Comparison of ENCODE assay signal across 30 mouse cellular contexts in the genomic region with DNA sequence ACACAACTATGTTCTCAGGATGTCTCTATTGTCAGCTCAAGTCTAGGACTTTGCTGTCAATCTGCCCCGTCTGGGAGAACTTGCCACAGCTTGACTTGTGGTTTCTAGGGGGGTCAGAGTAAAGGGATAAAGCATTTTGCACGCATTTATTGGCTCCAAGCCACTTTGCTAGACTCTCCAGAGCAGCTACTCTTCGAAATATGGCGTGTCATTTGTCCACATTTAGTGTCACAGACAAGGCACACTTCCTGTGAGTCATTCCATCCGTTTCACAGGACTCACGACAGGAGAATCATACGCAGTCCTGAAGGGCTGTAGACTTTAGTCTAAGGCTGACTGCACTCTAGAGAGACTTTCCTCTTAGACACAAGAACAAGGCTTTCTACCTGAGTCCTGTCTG. TPM values are rescaled to one million over a fixed set of nuclear protein-coding genes. Genes with fewer than 3 reads are reported as not detected.
A peak's percentile ranks its signal among the peaks of the same experiment; 100 is the strongest.
DNase-seq lines count a peak whose midpoint lies in the region; ATAC-seq lines count a peak whose summit lies in the region.
"Had no signal": no experiment of that assay in that cellular context is flagged by ENCODE, and none has a peak within 500 bp of the region (broad histone marks: within the 10 kb centered on the region; RNA-seq: fewer than 3 reads in every experiment).

No protein-coding gene starts in this region.

- H3K4me3 ChIP-seq in megakaryocyte, embryonic 14.5 days (replicated peaks), result peak overlapping the region; percentile 59
- H3K4me3 ChIP-seq: forebrain, embryonic 10.5 days; forebrain, embryonic 13.5 days; hindbrain, embryonic 12.5 days; hindbrain, embryonic 15.5 days; intestine, embryonic 15.5 days had no signal

- 0 out of 2 replicates have a peak, but pooled peaks cover 4% of the 10 kb centered on the region for H3K9me3 ChIP-seq in megakaryocyte, embryonic 14.5 days
- H3K9me3 ChIP-seq: forebrain, embryonic 10.5 days; forebrain, embryonic 13.5 days; hindbrain, embryonic 12.5 days; hindbrain, embryonic 15.5 days; intestine, embryonic 15.5 days had no signal

- peaks cover 28% of the 10 kb centered on the region for H3K27me3 ChIP-seq in megakaryocyte, embryonic 14.5 days (replicated peaks)
- H3K27me3 ChIP-seq: forebrain, embryonic 13.5 days; hindbrain, embryonic 12.5 days; hindbrain, embryonic 15.5 days; intestine, embryonic 15.5 days had no signal

- no peak for DNase-seq in ovary, postnatal 10 days (ENCODE audit: low spot score)
- no peak for DNase-seq in right cerebral cortex, adult 2 months (ENCODE audit: low spot score in 2 of 2)
- DNase-seq: adrenal gland, adult 2 months; adrenal gland, postnatal 25 days; B cell, adult 2 months; cerebellum, adult 9-10 months; cerebellum, postnatal 25 days; gastrocnemius, postnatal 10 days; gastrocnemius, postnatal 36 days had no signal

- H3K36me3 ChIP-seq in megakaryocyte, embryonic 14.5 days (replicated peaks; ENCODE audit: low read length), result no peaks in the 10 kb centered on the region
- H3K36me3 ChIP-seq: forebrain, embryonic 10.5 days; hindbrain, embryonic 12.5 days; hindbrain, embryonic 15.5 days; intestine, embryonic 15.5 days had no signal

- no peak for ATAC-seq in megakaryocyte, adult 5-6 weeks (ENCODE audit: poor library complexity, severe bottlenecking)
- ATAC-seq in granulocyte monocyte progenitor cell, adult 5-6 weeks (replicated peaks; ENCODE audit: poor library complexity, severe bottlenecking), result peak; percentile 59
- peak; percentile 32 for ATAC-seq in megakaryocyte progenitor cell, adult 5-6 weeks (replicated peaks; ENCODE audit: poor library complexity)
- ATAC-seq: forebrain, embryonic 13.5 days; forebrain, embryonic 16.5 days; intestine, embryonic 15.5 days had no signal

- H3K4me1 ChIP-seq in megakaryocyte, embryonic 14.5 days, result peaks cover 59% of the 10 kb centered on the region
- H3K4me1 ChIP-seq: forebrain, embryonic 10.5 days; forebrain, embryonic 13.5 days; hindbrain, embryonic 12.5 days; hindbrain, embryonic 15.5 days; intestine, embryonic 15.5 days had no signal

RNA-seq across cellular contexts. Expression of a gene that starts 37.6 kb away (rescaled TPM):
- 23.1 and 70.1 TPM in 2 replicates for polyA plus RNA-seq in megakaryocyte, embryonic 14.5 days (2012; ENCODE audit: insufficient read depth, low replicate concordance)
- 9.6 and 10.0 TPM in 2 replicates for total RNA-seq in megakaryocyte, adult 5-6 weeks (2015)
- total RNA-seq in megakaryocyte, adult 5-6 weeks (2017), result 40.8 and 73.5 TPM in 2 replicates
- 3.2 and 7.1 TPM in 2 replicates for total RNA-seq in granulocyte monocyte progenitor cell, adult 5-6 weeks (2014; fragmentation: Nextera tagmentation)
- total RNA-seq in granulocyte monocyte progenitor cell, adult 5-6 weeks (2017), result 3.6 and 12.8 TPM in 2 replicates
- 1.2 and 1.5 TPM in 2 replicates for total RNA-seq in megakaryocyte progenitor cell, adult 5-6 weeks (2015)
- total RNA-seq in megakaryocyte progenitor cell, adult 5-6 weeks (2017), result 6.0 and 6.6 TPM in 2 replicates
- total RNA-seq: gastrocnemius, adult 18-20 months; gastrocnemius, postnatal 36 days; heart, adult 8-10 months; heart, postnatal 25 days had no signal
- polyA plus RNA-seq: adrenal gland, adult 2 months had no signal

RNA-seq across cellular contexts. Expression of a gene that starts 45.3 kb away (rescaled TPM):
- polyA plus RNA-seq in megakaryocyte, embryonic 14.5 days (2012; ENCODE audit: insufficient read depth, low replicate concordance), result not detected in 2 replicates
- total RNA-seq in megakaryocyte, adult 5-6 weeks (2015), result not detected in 2 replicates
- not detected in 2 replicates for total RNA-seq in megakaryocyte, adult 5-6 weeks (2017)
- not detected in 2 replicates for total RNA-seq in granulocyte monocyte progenitor cell, adult 5-6 weeks (2014; fragmentation: Nextera tagmentation)
- not detected in 2 replicates for total RNA-seq in granulocyte monocyte progenitor cell, adult 5-6 weeks (2017)
- not detected in 2 replicates for total RNA-seq in megakaryocyte progenitor cell, adult 5-6 weeks (2015)
- not detected in 2 replicates for total RNA-seq in megakaryocyte progenitor cell, adult 5-6 weeks (2017)
- total RNA-seq: adrenal gland, adult 2 months; adrenal gland, postnatal 25 days; gastrocnemius, adult 18-20 months; gastrocnemius, postnatal 10 days; gastrocnemius, postnatal 36 days; heart, adult 8-10 months; heart, postnatal 25 days; hematopoietic stem cell, adult 5-6 weeks; MEL had no signal
- polyA plus RNA-seq: adrenal gland, adult 2 months; cortical plate, adult 2 months; embryonic facial prominence, embryonic 11.5 days; embryonic facial prominence, embryonic 14.5 days; forebrain, embryonic 10.5 days; forebrain, embryonic 13.5 days; forebrain, embryonic 16.5 days; heart, embryonic 11.5 days; heart, embryonic 14.5 days; heart, postnatal 0 days; hindbrain, embryonic 12.5 days; hindbrain, embryonic 15.5 days; intestine, embryonic 15.5 days had no signal

RNA-seq across cellular contexts. Expression of a gene that starts 45.4 kb away (rescaled TPM):
- not detected in 2 replicates for polyA plus RNA-seq in megakaryocyte, embryonic 14.5 days (2012; ENCODE audit: insufficient read depth, low replicate concordance)
- total RNA-seq in megakaryocyte, adult 5-6 weeks (2015), result not detected in 2 replicates
- not detected in 2 replicates for total RNA-seq in megakaryocyte, adult 5-6 weeks (2017)
- total RNA-seq in granulocyte monocyte progenitor cell, adult 5-6 weeks (2014; fragmentation: Nextera tagmentation), result not detected in 2 replicates
- not detected in 2 replicates for total RNA-seq in granulocyte monocyte progenitor cell, adult 5-6 weeks (2017)
- total RNA-seq in megakaryocyte progenitor cell, adult 5-6 weeks (2015), result not detected in 2 replicates
- not detected in 2 replicates for total RNA-seq in megakaryocyte progenitor cell, adult 5-6 weeks (2017)
- total RNA-seq: adrenal gland, adult 2 months; adrenal gland, postnatal 25 days; gastrocnemius, adult 18-20 months; gastrocnemius, postnatal 10 days; gastrocnemius, postnatal 36 days; heart, adult 8-10 months; heart, postnatal 25 days; hematopoietic stem cell, adult 5-6 weeks; MEL had no signal
- polyA plus RNA-seq: adrenal gland, adult 2 months; cortical plate, adult 2 months; embryonic facial prominence, embryonic 11.5 days; embryonic facial prominence, embryonic 14.5 days; forebrain, embryonic 10.5 days; forebrain, embryonic 16.5 days; heart, embryonic 11.5 days; heart, embryonic 14.5 days; heart, postnatal 0 days; hindbrain, embryonic 12.5 days; intestine, embryonic 15.5 days had no signal

RNA-seq across cellular contexts. Expression of a gene that starts 47.4 kb away (rescaled TPM):
- polyA plus RNA-seq in megakaryocyte, embryonic 14.5 days (2012; ENCODE audit: insufficient read depth, low replicate concordance), result 0.35 TPM in 1 of 2 replicates, not detected in the other
- total RNA-seq in megakaryocyte, adult 5-6 weeks (2015), result 44.7 and 45.0 TPM in 2 replicates
- 43.5 and 48.5 TPM in 2 replicates for total RNA-seq in megakaryocyte, adult 5-6 weeks (2017)
- total RNA-seq in granulocyte monocyte progenitor cell, adult 5-6 weeks (2014; fragmentation: Nextera tagmentation), result not detected in 2 replicates
- 0.82 and 4.9 TPM in 2 replicates for total RNA-seq in granulocyte monocyte progenitor cell, adult 5-6 weeks (2017)
- total RNA-seq in megakaryocyte progenitor cell, adult 5-6 weeks (2015), result 0.44 and 2.6 TPM in 2 replicates
- total RNA-seq in megakaryocyte progenitor cell, adult 5-6 weeks (2017), result 1.3 and 2.8 TPM in 2 replicates
- total RNA-seq: adrenal gland, adult 2 months; gastrocnemius, adult 18-20 months; gastrocnemius, postnatal 10 days; gastrocnemius, postnatal 36 days; heart, adult 8-10 months; heart, postnatal 25 days; MEL had no signal
- polyA plus RNA-seq: adrenal gland, adult 2 months; forebrain, embryonic 10.5 days; forebrain, embryonic 13.5 days; forebrain, embryonic 16.5 days; heart, embryonic 11.5 days; heart, embryonic 14.5 days; heart, postnatal 0 days; hindbrain, embryonic 12.5 days had no signal

RNA-seq across cellular contexts. Expression of a gene that starts 59.7 kb away (rescaled TPM):
- polyA plus RNA-seq in megakaryocyte, embryonic 14.5 days (2012; ENCODE audit: insufficient read depth, low replicate concordance), result 171 and 2,463 TPM in 2 replicates
- 1,493 and 1,909 TPM in 2 replicates for total RNA-seq in megakaryocyte, adult 5-6 weeks (2015)
- 575 and 756 TPM in 2 replicates for total RNA-seq in megakaryocyte, adult 5-6 weeks (2017)
- total RNA-seq in granulocyte monocyte progenitor cell, adult 5-6 weeks (2014; fragmentation: Nextera tagmentation), result 4,360 and 4,453 TPM in 2 replicates
- 1,417 and 1,663 TPM in 2 replicates for total RNA-seq in granulocyte monocyte progenitor cell, adult 5-6 weeks (2017)
- total RNA-seq in megakaryocyte progenitor cell, adult 5-6 weeks (2015), result 2,965 and 3,011 TPM in 2 replicates
- total RNA-seq in megakaryocyte progenitor cell, adult 5-6 weeks (2017), result 1,012 and 1,228 TPM in 2 replicates
